Mouse (Mus musculus) CH12.LX (cell line): ENCODE measurements around the gene Rwdd3.

Source experiments
- NRF1 ChIP-seq: IDR thresholded peaks from 2 replicates; pipeline ENCODE4 v1.6.1; 2014; ENCODE audit warnings: low read depth, mild to moderate bottlenecking, inconsistent platforms, low read length, improper control_type of control experiment, moderate library complexity
- RCOR1 ChIP-seq: conservative IDR thresholded peaks from 2 replicates; pipeline ENCODE4 v1.6.1; 2012; ENCODE audit warnings: low read depth, mild to moderate bottlenecking, inconsistent platforms, low read length, improper control_type of control experiment

- no peak for TF ChIP-seq NRF1
- TF ChIP-seq RCOR1 = no peak
Observed at GRCm38 (mm10) chr3:121217011-121217410, 45.5 kb upstream of the Rwdd3 start.
